Mouse (Mus musculus) embryo, embryonic 9.5 days (tissue): ENCODE measurements around the gene Agrp.
"Not testable (repeated sequence)": the region's sequence is repeated elsewhere in the genome, so short reads cannot be mapped to it uniquely, and the experiment has no call there.

Experiments used
- DNase-seq: peaks from one replicate; pipeline ENCODE4 v3.0.0-alpha.2; 2017; ENCODE audit errors: extremely low spot score

Gene Agrp

DNA sequence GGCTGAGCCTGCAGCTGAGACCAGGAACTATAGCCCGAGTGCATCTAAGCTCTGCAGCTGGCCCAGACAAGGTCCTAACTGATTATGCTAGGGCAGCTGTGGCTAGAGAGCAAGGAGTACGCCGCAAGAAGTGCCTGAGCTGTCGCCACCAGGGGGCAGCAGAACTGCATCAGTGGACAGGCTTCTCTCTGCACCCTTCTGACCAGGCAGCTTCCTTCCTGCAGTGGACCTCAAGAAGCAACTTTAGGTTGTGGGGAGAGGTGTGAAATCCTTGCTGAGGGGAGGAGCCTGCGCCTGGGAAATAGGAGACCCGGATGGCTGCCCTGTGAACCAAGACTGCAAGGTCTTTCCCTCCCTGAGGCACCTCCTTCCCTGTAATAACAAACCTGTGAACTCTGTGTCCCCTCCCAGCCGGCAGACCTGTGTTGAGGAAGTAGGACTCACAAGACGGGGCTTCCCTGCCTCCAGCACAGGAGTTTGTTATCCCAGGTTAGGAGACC, 14.7 kb downstream of the Agrp start:
- DNase-seq: peak; percentile 92

DNA sequence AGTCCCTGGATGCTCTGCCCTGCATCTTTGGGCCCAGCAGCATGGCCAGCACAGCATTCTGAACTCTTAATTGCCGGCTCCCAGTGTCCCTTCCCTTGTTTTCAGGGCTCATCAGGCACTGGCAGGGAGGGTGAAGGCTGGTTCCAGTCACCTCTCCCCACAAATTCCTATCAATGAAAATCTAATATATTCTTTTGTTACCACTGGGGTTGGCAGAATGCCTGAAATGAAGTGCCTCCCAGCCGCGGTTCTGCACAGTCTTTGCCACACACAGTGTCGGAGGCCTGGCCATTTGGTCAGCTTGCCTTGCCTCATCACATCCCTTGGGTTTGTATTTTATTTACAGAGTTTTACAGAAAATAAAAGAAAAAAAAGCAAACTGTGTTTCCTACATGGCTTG, 15.4 kb downstream of the Agrp start:
- DNase-seq: no peak

DNA sequence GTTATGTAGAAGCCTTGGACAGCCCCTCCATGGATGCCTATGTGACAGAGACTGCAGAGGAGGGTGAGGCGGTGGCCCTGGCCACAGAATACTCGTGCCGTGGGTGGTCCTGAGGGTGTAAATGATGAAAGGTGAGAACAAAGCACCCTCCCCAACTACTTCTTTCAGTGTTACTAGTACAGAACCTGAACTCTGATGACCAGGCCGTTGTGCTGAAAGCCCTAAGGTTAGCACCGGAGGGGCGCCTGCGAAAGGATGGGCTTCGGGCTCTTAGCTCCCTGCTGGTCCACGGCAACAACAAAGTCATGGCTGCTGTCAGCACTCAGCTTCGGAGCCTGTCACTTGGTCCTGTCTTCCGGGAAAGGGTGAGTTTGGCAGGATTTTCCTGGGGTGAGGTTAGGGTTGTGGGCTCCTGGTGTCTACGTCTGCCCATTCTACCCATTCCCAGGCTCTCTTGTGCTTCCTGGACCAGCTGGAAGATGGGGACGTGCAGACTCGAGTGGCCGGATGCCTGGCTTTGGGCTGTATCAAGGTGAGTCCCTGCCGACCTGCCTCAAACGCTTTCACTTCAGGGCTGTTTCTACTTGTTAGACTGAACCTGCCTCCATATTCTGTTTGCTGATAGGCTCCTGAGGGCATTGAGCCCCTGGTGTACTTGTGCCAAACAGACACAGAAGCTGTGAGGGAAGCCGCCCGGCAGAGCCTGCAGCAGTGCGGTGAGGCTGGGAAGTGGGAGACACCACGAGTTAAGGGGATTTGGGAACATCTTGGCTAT, 16.1 kb downstream of the Agrp start:
- DNase-seq: no peak

DNA sequence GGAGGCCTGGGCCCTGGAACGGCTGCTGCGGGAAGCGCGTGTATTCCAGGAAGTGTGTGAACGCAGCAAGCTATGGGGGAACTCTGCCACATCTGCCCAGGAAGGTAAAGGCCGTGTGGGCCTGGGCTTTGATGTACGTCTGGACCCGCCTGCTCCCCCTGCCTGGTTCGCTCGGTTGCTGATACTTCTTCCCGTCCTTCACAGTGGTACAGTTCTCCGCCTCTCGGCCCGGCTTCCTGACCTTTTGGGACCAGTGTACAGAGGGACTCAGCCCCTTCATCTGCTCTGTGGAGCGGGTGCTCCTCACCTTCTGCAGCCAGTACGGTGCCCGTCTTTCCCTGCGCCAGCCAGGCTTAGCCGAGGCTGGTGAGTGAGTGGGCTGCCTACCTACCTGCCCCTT, 17.0 kb downstream of the Agrp start:
- no peak for DNase-seq

DNA sequence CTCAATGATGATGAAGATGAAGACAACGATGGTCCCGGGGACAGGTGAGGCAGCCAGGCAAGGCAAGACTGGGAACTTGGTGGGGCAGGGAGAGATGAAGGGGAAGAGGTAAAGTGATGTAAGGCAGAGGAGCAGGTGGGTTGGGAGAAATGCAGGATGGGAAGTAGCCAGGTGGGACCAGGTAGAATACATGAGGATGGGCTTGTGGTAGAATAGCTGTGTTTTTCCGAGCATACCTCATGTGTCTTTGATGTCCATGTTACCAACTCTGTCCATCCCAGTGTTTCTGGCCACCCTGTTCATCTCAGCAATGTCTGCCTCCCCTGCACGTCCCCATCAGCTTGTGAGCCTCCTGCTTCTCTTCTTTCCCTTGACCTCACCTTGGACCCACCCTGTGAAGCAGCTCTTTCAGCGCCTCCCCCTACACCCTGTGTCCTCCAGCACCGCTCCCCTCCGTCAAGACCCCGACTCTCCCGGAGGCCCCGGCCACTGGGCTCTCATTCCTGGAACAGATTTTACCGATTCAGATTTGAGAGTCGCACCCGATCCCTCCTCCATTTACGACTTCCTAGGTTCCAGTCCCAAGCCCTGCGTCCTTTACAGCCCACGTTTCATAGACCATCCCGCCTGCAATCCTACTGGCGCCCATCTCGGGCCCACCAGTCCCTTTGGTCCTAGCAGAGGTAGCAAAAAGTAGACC, 18.2 kb downstream of the Agrp start:
- no peak for DNase-seq

DNA sequence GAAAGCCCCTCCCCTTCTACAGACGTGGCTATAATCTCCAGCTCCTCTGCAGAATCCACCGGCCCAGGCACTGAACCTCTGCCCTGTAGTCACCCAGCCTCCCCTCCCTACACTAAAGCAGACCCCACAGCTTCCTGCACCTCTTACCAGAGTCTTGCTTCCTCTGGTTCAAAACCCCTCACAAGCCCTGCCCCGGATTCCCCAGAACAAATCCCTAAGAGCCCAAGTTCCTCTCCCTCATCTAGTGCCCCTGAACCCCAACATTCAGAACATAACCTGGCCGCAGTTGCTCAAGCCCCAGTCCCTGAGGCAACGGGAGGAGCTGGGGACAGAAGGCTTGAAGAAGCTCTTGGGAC, 18.9 kb downstream of the Agrp start:
- DNase-seq: no peak

DNA sequence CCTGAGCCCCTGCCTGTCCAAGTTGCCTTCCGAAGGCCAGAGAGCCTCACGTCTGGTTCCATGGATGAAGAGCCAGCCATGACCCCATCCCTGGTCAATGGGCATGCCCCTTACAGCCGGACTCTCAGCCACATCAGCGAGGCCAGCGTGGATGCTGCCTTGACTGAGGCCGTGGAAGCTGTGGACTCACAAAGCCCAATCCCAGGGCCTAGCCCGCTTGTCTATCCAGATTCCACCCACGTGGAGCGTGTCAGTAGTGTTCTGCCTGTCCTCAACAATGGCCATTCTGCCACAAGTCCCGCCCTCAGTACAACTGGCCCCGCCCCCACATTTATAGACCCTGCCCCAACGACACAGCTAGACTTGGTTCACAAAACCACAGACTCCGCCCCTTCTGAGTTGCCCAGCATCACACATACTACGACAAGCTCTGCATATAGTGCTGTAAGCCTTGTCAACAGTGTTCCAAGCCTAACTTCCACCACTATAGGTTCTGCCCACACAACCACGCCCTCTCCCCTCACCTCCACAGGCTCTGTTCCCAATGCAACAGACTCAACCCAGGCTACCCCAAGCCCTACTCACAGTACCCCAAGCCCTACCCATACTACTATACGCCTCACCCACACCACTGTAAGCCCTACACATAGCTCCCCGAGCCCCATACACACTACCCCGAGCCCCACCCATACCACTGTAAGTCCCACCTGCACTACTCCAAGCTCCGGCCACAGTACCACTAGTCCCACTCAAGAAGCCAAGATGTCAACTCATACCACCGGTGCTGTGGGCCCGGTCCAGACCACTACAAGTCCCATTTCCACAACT, 19.5 kb downstream of the Agrp start:
- DNase-seq: no peak

DNA sequence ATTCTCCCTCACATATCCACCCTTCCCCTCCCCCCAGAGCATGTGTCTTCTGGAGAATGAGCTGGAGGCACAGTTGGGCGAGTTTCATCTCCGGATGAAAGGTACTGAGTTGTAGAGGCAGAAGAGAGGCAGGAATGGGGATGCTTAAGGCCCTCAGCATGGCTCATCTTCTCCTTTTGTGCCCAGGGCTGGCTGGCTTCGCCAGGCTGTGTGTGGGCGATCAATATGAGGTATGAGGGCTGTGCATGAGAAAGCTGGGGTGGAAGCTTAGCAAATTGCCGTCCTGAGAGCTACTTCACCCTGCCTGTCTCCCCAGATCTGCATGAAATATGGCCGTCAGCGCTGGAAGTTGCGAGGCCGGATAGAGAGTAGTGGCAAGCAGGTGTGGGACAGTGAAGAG, 21.3 kb downstream of the Agrp start:
- DNase-seq: no peak

DNA sequence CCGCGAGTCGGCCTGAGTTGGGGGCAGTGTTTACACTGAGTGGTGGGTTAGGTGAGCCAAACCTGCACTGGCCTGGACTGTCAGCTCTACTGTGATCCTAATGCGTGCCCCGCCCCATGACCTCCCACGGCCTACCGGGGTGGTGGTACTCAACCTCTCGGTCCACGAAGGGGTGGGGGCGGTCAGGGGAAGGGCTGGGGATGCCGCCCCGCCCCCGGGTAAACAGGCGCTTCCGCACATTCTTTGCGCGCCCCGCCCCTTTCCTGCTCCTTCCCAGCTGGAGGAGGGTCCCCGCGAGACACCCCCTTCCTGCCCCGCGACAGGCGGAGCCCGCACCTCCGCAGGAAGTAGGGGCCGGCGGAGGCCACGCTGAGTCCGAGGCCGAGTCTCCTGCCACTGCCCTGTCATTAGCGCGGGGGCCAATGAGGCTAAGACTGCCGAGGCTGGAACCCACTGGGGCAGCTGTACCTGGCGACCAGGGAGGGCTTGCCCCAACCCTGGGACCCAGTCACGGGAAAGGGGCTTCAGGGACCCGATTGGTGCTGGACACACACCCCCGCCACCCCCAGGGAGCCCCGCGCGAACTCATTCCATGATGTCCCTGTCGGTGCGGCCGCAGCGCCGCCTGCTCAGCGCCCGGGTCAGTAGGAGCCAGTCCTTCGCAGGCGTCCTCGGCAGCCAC, 23.2 kb downstream of the Agrp start:
- peak; percentile 67 for DNase-seq

DNA sequence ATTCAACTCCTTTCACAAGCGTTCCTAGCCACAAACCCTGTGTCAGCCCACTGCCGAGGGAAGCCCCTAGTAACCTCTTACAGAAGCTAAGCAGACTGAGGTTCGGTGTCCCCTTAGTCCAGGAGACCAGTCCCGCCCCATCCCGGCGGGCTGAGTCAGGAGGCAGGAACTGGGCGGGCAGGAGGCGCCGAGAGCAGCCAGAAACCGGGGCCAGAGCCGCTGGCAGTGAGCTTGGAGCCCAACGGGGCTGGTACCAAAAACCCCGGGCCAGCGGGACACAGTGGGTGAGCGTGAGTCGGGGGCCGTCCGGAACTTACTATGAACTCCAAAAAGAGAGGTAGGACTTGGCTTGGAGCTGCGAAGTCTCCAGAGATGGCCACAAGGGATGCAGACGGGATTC, 24.2 kb downstream of the Agrp start:
- DNase-seq: peak; percentile 28

DNA sequence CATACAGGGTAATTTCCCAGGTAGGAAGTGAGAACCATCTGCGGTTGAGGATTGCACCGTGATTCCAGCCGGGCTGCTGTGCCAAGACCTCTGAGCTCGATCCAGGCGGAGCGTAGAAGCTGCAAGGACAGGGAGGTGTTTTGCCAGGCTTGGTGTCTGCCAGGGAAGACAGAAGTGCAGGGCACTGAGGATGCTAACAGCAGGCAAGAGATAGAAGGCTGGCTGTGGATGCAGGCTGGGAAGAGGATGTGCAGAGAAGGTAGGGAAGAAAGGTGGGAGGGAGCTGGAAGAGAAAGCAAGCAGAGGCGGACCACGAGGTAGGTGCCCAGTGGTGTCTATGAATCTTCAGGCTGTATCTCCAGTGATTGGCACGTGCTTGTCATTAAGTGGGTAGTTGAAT, 25.4 kb downstream of the Agrp start:
- DNase-seq: no peak

DNA sequence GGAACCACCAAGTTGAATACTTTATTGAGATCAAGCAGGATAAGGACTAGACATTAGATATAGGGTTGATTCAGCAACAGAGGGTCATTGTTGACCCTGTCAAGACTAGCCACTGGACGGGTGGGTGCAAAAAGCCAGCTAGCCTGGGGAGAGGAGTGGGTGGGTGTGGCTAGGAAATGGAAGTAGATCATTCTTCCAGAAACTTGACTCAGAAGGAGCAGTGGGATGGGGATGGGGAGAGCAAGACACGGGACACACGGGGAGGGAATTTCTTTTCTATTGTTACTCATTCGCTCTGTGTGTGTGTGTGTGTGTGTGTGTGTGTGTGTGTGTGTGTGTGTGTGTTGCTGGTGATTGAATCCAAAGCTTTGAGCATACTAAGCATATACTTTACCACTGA, 27.4 kb downstream of the Agrp start:
- DNase-seq: no peak

DNA sequence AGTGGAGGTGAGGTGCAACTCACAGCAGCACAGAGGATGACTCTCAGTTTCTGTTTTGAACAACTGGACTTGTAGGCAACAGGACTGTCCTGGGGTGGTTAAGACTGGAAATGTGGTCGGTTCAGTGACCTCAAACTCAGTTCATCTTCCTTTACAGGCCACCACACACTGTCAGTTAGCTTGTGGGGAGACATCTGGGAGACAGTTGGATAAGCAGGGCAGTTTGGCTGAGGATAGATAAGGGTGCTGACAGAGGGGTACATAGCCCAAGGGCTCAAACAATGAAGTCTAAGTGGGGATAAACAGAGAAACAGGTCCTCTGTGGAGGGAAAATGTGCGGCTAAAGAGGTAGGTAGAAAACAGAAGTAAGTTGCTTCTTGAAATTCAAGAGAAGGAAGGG, 27.8 kb downstream of the Agrp start:
- no peak for DNase-seq

DNA sequence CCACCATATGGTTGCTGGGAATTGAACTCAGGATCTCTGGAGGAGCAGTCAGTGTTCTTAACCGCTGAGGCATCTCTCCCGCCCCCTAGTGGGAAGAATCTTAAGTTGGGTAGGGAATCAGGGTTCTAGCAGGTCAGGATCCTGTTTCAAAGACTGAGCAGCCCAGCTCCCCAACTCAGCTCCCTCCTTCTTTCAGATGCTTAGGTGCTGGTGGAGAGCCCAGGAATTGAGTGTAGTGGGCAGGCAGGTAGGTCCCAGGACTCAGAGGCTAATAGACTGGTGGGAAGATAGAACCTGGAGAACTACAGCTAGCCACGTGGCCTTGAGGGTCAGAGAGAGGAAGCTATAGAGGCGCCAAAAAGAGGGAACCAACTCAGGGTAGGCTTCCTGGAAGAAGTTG, 29.5 kb downstream of the Agrp start:
- peak; percentile 57 for DNase-seq

DNA sequence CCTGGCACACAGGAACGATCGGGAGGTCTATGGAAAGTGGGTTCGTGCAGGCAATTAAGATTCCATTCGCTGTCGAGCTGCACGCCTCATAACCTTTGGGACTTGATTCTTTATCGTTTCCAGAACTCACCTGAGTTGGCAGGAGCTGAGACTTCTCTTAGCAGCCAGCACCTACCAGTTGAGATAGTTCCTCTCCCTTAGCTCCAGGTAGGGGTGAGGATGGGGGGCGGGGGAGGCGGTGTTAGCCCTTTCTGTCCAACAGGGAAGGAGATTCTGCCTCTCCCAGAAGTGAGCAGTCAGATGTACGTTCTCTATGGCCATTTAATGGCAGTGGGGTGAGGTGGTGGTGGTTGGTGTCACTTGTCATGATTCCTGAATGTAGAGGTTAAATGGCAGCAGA, 30.1 kb downstream of the Agrp start:
- no peak for DNase-seq

DNA sequence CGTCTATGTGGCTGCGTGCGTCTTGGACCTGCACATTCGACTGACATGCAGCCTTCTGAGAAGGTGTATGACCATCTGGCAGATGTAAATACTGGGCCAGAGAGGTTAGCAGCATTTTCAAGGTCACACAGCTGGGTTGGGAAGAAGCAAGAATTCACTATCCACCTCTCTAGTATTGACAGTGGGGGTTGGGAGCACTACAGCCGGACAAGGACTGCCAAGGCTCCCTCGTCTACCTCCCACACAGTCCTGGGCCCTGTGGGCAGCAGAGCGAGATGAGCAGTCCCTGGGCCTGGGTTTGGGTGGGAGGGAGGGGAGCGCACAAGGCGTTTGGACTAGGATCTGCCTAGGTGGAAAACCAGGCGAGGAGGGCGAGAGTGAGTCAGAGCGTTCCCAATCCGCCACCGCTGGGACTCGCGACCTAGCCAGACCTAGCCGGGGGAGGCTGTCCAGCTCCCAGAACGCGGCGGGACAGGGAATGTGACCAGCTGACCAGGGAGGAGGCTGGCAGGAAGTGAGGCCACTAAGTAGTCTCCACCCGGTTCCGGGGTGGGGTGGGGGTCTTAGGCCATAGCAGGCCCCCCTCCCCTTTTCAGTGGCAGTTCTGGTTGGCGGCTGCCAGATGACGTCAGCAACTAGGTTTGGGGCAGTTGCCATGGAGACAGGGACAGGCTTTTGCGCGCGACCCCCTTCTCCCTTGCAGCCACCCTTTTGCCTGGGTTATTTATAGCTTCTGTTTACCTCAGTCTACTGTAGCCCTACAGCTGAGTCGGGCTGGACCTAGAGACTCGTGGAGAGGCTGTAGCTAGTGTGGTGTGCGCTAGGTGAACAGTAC, 30.8 kb downstream of the Agrp start:
- peak; percentile 91 for DNase-seq

DNA sequence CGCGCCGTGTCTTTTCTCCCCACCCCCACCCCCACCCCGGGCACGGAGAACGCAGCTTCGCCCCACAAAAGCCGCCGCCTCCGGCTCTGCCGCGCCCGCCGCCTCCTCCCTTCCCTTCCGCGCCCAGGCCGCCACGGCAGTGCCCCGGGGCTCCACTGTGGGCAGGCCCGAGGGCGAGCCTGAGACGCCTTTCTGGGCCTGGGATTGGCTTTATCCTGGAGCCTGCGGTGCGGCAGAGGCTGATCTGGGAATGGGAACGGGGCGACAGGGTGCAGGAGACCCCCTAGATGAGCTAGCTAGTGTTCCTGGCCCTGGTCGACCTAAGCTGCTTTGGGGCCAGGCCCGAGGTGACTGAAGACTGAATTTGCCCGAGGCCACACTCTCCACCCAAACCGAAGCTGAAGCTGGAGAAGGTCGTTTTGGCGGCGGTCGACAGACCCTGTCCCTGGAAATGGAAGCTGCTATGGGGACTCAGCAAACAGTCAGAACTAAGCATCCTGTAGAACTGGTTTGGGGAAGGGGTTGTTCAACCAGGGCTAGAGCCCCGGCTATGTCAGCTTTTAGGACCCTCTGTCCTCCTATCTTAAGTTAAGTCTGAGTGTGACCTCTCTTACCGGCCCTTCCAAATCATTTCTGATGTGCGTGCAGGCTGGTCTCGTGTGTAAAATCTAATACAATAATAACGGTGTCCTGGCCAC, 31.6 kb downstream of the Agrp start:
- DNase-seq: peak; percentile 48

DNA sequence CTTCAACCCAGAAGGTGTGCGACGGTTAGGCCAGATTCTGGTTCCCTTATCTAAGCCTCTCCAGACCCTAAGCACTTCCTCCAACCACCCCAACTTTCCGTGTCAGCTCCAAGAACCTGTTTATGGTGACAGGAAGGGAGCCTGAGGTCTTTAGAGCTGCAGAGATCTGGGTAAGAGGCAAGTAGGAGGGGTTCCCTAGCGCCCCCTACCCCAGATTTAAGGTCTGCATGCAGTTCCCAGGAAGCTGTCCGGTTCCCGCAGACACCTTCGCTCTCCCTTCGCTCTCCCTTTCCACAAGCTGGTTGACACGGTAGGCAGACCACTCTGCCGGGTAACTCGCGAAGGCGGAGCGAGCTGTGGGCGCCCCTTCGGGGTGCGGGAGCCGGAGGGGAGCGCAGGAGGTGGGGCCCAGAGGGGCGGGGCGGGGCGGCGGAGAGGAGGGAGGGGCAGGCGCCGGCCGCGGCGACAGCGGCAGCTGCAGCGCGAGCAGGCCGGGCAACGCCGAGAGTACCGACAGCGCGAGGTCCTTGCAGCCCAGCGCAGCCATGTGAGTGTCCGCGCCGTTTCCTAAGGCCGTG, 32.3 kb downstream of the Agrp start, which contains the start of gene Ripor1:
Ripor1 (plus strand) TSS at position 452 of the 578 bp plus-strand sequence.
- DNase-seq: peak; percentile 88

DNA sequence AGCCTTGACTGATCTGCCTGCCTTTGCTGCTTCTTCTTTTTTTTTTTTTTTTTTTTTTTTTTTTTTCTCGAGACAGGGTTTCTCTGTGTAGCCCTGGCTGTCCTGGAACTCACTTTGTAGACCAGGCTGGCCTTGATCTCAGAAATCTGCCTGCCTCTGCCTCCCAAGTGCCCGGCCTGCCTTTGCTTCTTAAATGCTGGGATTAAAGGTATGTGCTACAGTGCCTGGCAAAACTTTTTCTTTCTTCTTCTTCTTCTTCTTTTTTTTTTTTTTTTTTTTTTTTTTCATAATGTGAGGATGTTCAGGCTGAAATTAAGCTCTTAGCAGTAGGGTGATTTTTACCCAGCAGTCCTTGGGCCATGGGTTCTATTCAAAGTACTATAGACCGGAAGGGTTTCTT, 34.7 kb downstream of the Agrp start:
- not testable (repeated sequence) for DNase-seq

DNA sequence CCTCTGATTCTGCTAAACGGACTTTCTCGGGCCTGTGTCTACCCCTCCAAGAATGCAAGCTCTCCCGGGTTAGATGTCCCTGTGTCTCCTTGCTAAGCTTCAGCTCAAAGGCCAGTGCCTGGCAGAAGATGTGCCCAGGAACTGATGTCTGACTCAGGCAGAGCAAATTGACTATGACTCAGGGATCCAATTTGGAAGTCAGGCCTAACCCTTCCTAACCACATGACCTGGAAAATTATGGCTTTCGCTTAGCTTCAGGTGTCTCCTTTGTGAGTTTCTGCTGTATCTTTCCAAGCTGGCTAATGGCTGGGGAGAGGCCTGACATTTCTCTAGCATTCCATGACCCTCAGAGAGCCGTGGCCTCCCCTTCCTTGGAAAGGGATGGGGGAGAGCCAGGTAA, 35.9 kb downstream of the Agrp start:
- no peak for DNase-seq
